ENCODE assay signal across 8 mouse cellular contexts in genomic region chr6:55037799-55038670, GRCm38 (mm10). TPM values are rescaled to one million over a fixed set of nuclear protein-coding genes. Genes with fewer than 3 reads are reported as not detected.
DNase-seq lines count a peak whose midpoint lies in the region; ATAC-seq and TF ChIP-seq lines count a peak whose summit lies in the region.

Gars (plus strand) TSS chr6:55038007.

- peaks cover 2 to 17% of the 10 kb centered on the region in 2 experiments for H3K36me3 ChIP-seq in MEL (ENCODE audit: control insufficient read depth in 1 of 2, insufficient read depth in 2 of 2, low read length in 2 of 2)
- no peaks in the 10 kb centered on the region for H3K36me3 ChIP-seq in lung, embryonic 16.5 days (ENCODE audit: control insufficient read depth, insufficient read depth, low read length)

- DNase-seq in MEL (ENCODE audit: low read depth, low spot score): peak; percentile 91
- peak; percentile 90 to 91 for DNase-seq in cerebellum, adult 2 months
- DNase-seq in forelimb bud, embryonic 11.5 days (ENCODE audit: low read depth, low spot score): peak; percentile 84
- DNase-seq in layer of hippocampus, adult 9-10 months (ENCODE audit: low spot score): peak; percentile 59
- DNase-seq in ovary, postnatal 10 days (ENCODE audit: low spot score): peak; percentile 70
- peak; percentile 82 to 88 for DNase-seq in thymus, postnatal 10 days (ENCODE audit: low spot score in 2 of 2)

- H3K27me3 ChIP-seq in MEL (ENCODE audit: control insufficient read depth in 1 of 2, insufficient read depth in 2 of 2, low read length in 2 of 2): no peaks in the 10 kb centered on the region; a peak in 1 of 4 replicates
- no peaks in the 10 kb centered on the region for H3K27me3 ChIP-seq in cerebellum, adult 2 months (ENCODE audit: control insufficient read depth, insufficient read depth, low read length)
- H3K27me3 ChIP-seq in lung, embryonic 16.5 days (ENCODE audit: control insufficient read depth, insufficient read depth, low read depth, low read length): no peaks in the 10 kb centered on the region

- no peaks in the 10 kb centered on the region for H3K9me3 ChIP-seq in MEL (replicated peaks; ENCODE audit: insufficient read depth, low read length)
- H3K9me3 ChIP-seq in lung, embryonic 16.5 days (ENCODE audit: control insufficient read depth, low read length): no peaks in the 10 kb centered on the region

- peak within 1 kb of the TSS; percentile 82 for H3K4me2 ChIP-seq in lung, embryonic 16.5 days (ENCODE audit: low read depth, low read length)

- TF ChIP-seq RAD21 in MEL (IDR thresholded peaks at IDR 0.05; ENCODE audit: low read depth, low read length): no peak

- WGBS in cerebellum, adult 2 months: under 1% methylated on average over 87 of the region's 87 CpGs
- under 1% methylated on average over 72 of the region's 87 CpGs for WGBS in lung, embryonic 16.5 days

- no peak for TF ChIP-seq EP300 in MEL (IDR thresholded peaks at IDR 0.05; ENCODE audit: low read depth in 1 of 2, low read length in 2 of 2)

- peaks cover 2 to 9% of the 10 kb centered on the region in 2 experiments; a peak in 2 of 4 replicates for H3K4me1 ChIP-seq in MEL (ENCODE audit: control insufficient read depth in 1 of 2, insufficient read depth in 2 of 2, low read length in 2 of 2)
- H3K4me1 ChIP-seq in cerebellum, adult 2 months (ENCODE audit: control insufficient read depth, insufficient read depth, low read length): peaks cover 4% of the 10 kb centered on the region
- H3K4me1 ChIP-seq in lung, embryonic 16.5 days (replicated peaks; ENCODE audit: control insufficient read depth, insufficient read depth, low read length): peaks cover 7% of the 10 kb centered on the region

- peak; percentile 93 to 95 for TF ChIP-seq POLR2A in MEL (IDR thresholded peaks at IDR 0.05; ENCODE audit: control insufficient read depth in 1 of 2, insufficient read depth in 1 of 2, low read depth in 1 of 2, low read length in 2 of 2, poor library complexity in 1 of 2)
- peak; percentile 88 for TF ChIP-seq POLR2A in cerebellum, adult 2 months (IDR thresholded peaks at IDR 0.05; ENCODE audit: borderline replicate concordance, insufficient read depth, low read length)

- peak within 1 kb of the TSS; percentile 87 to 95 for H3K4me3 ChIP-seq in MEL (ENCODE audit: control insufficient read depth in 1 of 2, insufficient read depth in 1 of 2, low read depth in 2 of 2, low read length in 2 of 2)
- peak within 1 kb of the TSS; percentile 89 for H3K4me3 ChIP-seq in cerebellum, adult 2 months (replicated peaks; ENCODE audit: insufficient read depth, low read depth, low read length)
- H3K4me3 ChIP-seq in lung, embryonic 16.5 days (ENCODE audit: low read length): peak within 1 kb of the TSS; percentile 94

- ATAC-seq in hematopoietic stem cell, adult 5-6 weeks (replicated peaks in 1 of 2; ENCODE audit: insufficient read depth in 1 of 2, low FRiP score in 2 of 2, low TSS enrichment in 1 of 2, low read depth in 1 of 2, poor library complexity in 2 of 2, severe bottlenecking in 2 of 2): peak; percentile 88 to 90; a peak in 3 of 4 replicates
- ATAC-seq in lung, embryonic 16.5 days (ENCODE audit: low read depth): peak; percentile 97

- H3K79me2 ChIP-seq in MEL (ENCODE audit: control insufficient read depth, insufficient read depth, low read length, poor library complexity): peaks cover 47% of the 10 kb centered on the region

- peak within 1 kb of the TSS; percentile 93 for H3K9ac ChIP-seq in MEL (ENCODE audit: control insufficient read depth, low read depth, low read length, poor library complexity, severe bottlenecking)
- peak within 1 kb of the TSS; percentile 95 for H3K9ac ChIP-seq in lung, embryonic 16.5 days (ENCODE audit: low read length)

- no peak for TF ChIP-seq CTCF in MEL (IDR thresholded peaks at IDR 0.05 in 2 of 3, conservative IDR thresholded peaks at IDR 0.05 in 1 of 3; ENCODE audit: control insufficient read depth in 1 of 3, insufficient read depth in 1 of 3, low read depth in 2 of 3, low read length in 3 of 3, poor library complexity in 1 of 3, severe bottlenecking in 1 of 3)
- TF ChIP-seq CTCF in cerebellum, adult 2 months (IDR thresholded peaks at IDR 0.05; ENCODE audit: borderline replicate concordance, insufficient read depth, low read depth, low read length): no peak

- peak within 1 kb of the TSS; percentile 85 for H3K27ac ChIP-seq in MEL (ENCODE audit: control insufficient read depth, low read depth, low read length)
- peak within 1 kb of the TSS; percentile 74 for H3K27ac ChIP-seq in cerebellum, adult 2 months (ENCODE audit: insufficient read depth, low read length)
- H3K27ac ChIP-seq in lung, embryonic 16.5 days (ENCODE audit: low read length): peak within 1 kb of the TSS; percentile 83

TF ChIP-seq in MEL, 35 proteins besides CTCF, POLR2A, EP300 and RAD21:
- peak; percentile 85 for TF ChIP-seq NELFE (IDR thresholded peaks at IDR 0.05; ENCODE audit: low read depth, low read length)
- TF ChIP-seq E2F4 (IDR thresholded peaks at IDR 0.05; ENCODE audit: borderline replicate concordance, low read depth, low read length): peak; percentile 75; the same call in 1 of the 2 replicates
- peak; percentile 87 for TF ChIP-seq MXI1 (IDR thresholded peaks at IDR 0.05; ENCODE audit: low read depth, low read length)
- TF ChIP-seq POLR2AphosphoS2 (IDR thresholded peaks at IDR 0.05; ENCODE audit: low read length): 0 out of 2 replicates have a peak, but pooled peaks have one; percentile 70
- peak; percentile 88 for TF ChIP-seq TBP (IDR thresholded peaks at IDR 0.05; ENCODE audit: low read depth, low read length)
- peak; percentile 62; the same call in 1 of the 2 replicates for TF ChIP-seq ETS1 (IDR thresholded peaks at IDR 0.05; ENCODE audit: low read depth, low read length)
- TF ChIP-seq MAZ (IDR thresholded peaks at IDR 0.05; ENCODE audit: low read depth, low read length): no peak
- TF ChIP-seq CHD2 (IDR thresholded peaks at IDR 0.05; ENCODE audit: low read length): no peak
- TF ChIP-seq CHD1 (IDR thresholded peaks at IDR 0.05; ENCODE audit: low read depth, low read length): peak; percentile 24; the same call in 1 of the 2 replicates
- peak; percentile 76 for TF ChIP-seq TCF12 (IDR thresholded peaks at IDR 0.05; ENCODE audit: low read depth, low read length)
- peak; percentile 72 for TF ChIP-seq MYC (IDR thresholded peaks at IDR 0.05; ENCODE audit: low read depth, low read length)
- peak; percentile 90 for TF ChIP-seq HCFC1 (IDR thresholded peaks at IDR 0.05; ENCODE audit: low read depth, low read length)
- TF ChIP-seq ZC3H11A (IDR thresholded peaks at IDR 0.05; ENCODE audit: low read depth, low read length): peak; percentile 86
- peak; percentile 79 for TF ChIP-seq MAX (IDR thresholded peaks at IDR 0.05; ENCODE audit: low read length)
- 0 out of 2 replicates have a peak, but pooled peaks have one; percentile 82 for TF ChIP-seq UBTF (IDR thresholded peaks at IDR 0.05; ENCODE audit: borderline replicate concordance, insufficient read depth, low read depth, low read length)
- no peak for TF ChIP-seq POLR2AphosphoS5 (IDR thresholded peaks at IDR 0.05; ENCODE audit: borderline replicate concordance, low read depth, low read length)
- TF ChIP-seq KAT2A (conservative IDR thresholded peaks at IDR 0.05; ENCODE audit: low read depth, low read length): peak; percentile 86
- TF ChIP-seq BHLHE40 (IDR thresholded peaks at IDR 0.05; ENCODE audit: borderline replicate concordance, low read depth, low read length): peak; percentile 50; the same call in 1 of the 2 replicates
- TF ChIP-seq NRF1 (IDR thresholded peaks at IDR 0.05; ENCODE audit: insufficient read depth, low read depth, low read length, poor library complexity, severe bottlenecking): peak; percentile 91
- no peak for TF ChIP-seq MAFK (IDR thresholded peaks at IDR 0.05; ENCODE audit: borderline replicate concordance, low read depth, low read length)
- TF ChIP-seq SIN3A (IDR thresholded peaks at IDR 0.05; ENCODE audit: low read length): peak; percentile 81
- TF ChIP-seq ZMIZ1 (IDR thresholded peaks at IDR 0.05; ENCODE audit: low read depth, low read length): peak; percentile 72
- no peak for TF ChIP-seq SMC3 (IDR thresholded peaks at IDR 0.05; ENCODE audit: low read depth, low read length)
- TF ChIP-seq ELF1 (IDR thresholded peaks at IDR 0.05; ENCODE audit: low read depth, low read length): peak; percentile 100

RNA-seq across cellular contexts. Expression of gene Gars, which starts in this region (rescaled TPM):
- total RNA-seq in MEL (2012; rRNA removed): 171 and 237 TPM in 2 replicates
- polyA plus RNA-seq in MEL (2012; ENCODE audit: insufficient read depth in 1 of 2, insufficient read length in 2 of 2, low read depth in 1 of 2, low replicate concordance in 2 of 2, missing spikeins in 1 of 2): 100 to 1,000 TPM; 225 to 325 TPM
- polyA plus RNA-seq in cerebellum, adult 2 months (2012; rRNA removed): 121 and 127 TPM in 2 replicates
- 101 and 119 TPM in 2 replicates for total RNA-seq in hematopoietic stem cell, adult 5-6 weeks (2017)
- 120 and 122 TPM in 2 replicates for polyA plus RNA-seq in lung, embryonic 16.5 days (2015; fragmentation: Nextera tagmentation; extraction: Ambion mirVana)

Comparison
In these comparisons a context has a peak if more than half of its experiments do, and no peak if none do; other contexts are left out.
1. Peak in every context shown above with its lines: DNase-seq, ATAC-seq, H3K4me3 ChIP-seq and H3K27ac ChIP-seq.